Mouse (Mus musculus): ENCODE results near the gene Cyth1. TPM values are rescaled to one million over a fixed set of nuclear protein-coding genes. Genes with fewer than 3 reads are reported as not detected.
A peak's percentile ranks its signal among the peaks of the same experiment; 100 is the strongest.

Cyth1 gene
- polyA plus RNA-seq, 1 experiment from 2014 or later = 30.7 TPM

- no peak for ATAC-seq
- no peak overlapping the region for H3K4me2 ChIP-seq (replicated peaks)
- peaks cover 4% of the 10 kb centered on the region for H3K4me1 ChIP-seq (replicated peaks)
- H3K27ac ChIP-seq = no peak overlapping the region
- H3K36me3 ChIP-seq = no peaks in the 10 kb centered on the region
- H3K27me3 ChIP-seq = no peaks in the 10 kb centered on the region
- no peak overlapping the region for H3K4me3 ChIP-seq (replicated peaks)
- H3K9ac ChIP-seq (replicated peaks) = no peak overlapping the region
- 80% methylated on average over 3 of the region's 3 CpGs for WGBS
- H3K9me3 ChIP-seq = no peaks in the 10 kb centered on the region
These were observed 14.5 kb downstream of the Cyth1 start for GRCm38 (mm10) chr11:118233924-118234323.

GRCm38 (mm10) chr11:118232314-118232831 is 16.0 kb downstream of the Cyth1 start:
- Histone ChIP-seq H3K9me3 (no peaks in the 10 kb centered on the region), H3K4me2 (replicated peaks) (no peak overlapping the region), H3K9ac (replicated peaks) (no peak overlapping the region), H3K4me3 (replicated peaks) (no peak overlapping the region), H3K27me3 (no peaks in the 10 kb centered on the region), H3K4me1 (replicated peaks) (peaks cover 4% of the 10 kb centered on the region; the same call in 1 of the 2 replicates), H3K27ac (no peak overlapping the region), H3K36me3 (no peaks in the 10 kb centered on the region)
- 36% methylated on average over 7 of the region's 7 CpGs for WGBS
- 0 out of 2 replicates have a peak, but pooled peaks have one; percentile 40 for ATAC-seq

DNA sequence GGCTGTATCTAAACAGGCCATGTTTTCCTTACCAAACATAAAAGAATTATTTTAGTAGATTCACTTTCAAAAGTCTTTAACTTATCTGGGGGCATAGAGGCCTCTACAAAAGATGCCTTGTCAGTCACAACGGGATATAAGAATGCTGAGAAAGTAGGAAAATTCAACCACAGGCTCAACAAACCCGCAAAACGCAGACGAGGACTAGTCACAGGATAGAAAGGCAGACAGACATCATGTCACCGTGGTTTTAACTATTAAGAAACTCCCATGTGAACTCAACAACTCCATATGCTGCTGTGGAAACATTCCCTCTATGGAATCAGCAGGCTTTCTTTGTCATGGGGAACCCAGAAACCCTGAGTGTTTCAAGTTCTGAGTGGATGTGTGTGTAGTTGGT is 18.5 kb downstream of the Cyth1 start:
- H3K9ac ChIP-seq (replicated peaks) = no peak overlapping the region

GRCm38 (mm10) chr11:118227650-118228049 is 20.7 kb downstream of the Cyth1 start:
- Histone ChIP-seq H3K4me1 (replicated peaks) (peaks cover 9% of the 10 kb centered on the region), H3K9me3 (no peaks in the 10 kb centered on the region), H3K9ac (replicated peaks) (no peak overlapping the region), H3K27ac (no peak overlapping the region), H3K4me3 (replicated peaks) (no peak overlapping the region), H3K4me2 (replicated peaks) (no peak overlapping the region), H3K27me3 (no peaks in the 10 kb centered on the region), H3K36me3 (no peaks in the 10 kb centered on the region)
- ATAC-seq = no peak
- WGBS = 85% methylated on average over 7 of the region's 7 CpGs

More for the DNA sequence above, 18.5 kb downstream of the Cyth1 start:
- Histone ChIP-seq H3K27me3 (no peaks in the 10 kb centered on the region), H3K27ac (no peak overlapping the region), H3K4me3 (replicated peaks) (no peak overlapping the region), H3K4me2 (replicated peaks) (no peak overlapping the region), H3K36me3 (no peaks in the 10 kb centered on the region), H3K4me1 (replicated peaks) (peaks cover 10% of the 10 kb centered on the region), H3K9me3 (no peaks in the 10 kb centered on the region)
- WGBS = 87% methylated on average over 5 of the region's 5 CpGs
- ATAC-seq = no peak

GRCm38 (mm10) chr11:118226850-118227249 is 21.5 kb downstream of the Cyth1 start:
- 91% methylated on average over 7 of the region's 7 CpGs for WGBS
- peaks cover 6% of the 10 kb centered on the region for H3K4me1 ChIP-seq (replicated peaks)
- no peak for ATAC-seq
- H3K4me3 ChIP-seq (replicated peaks) = no peak overlapping the region
- no peaks in the 10 kb centered on the region for H3K36me3 ChIP-seq
- H3K9ac ChIP-seq (replicated peaks) = no peak overlapping the region
- H3K4me2 ChIP-seq (replicated peaks) = no peak overlapping the region
- H3K27me3 ChIP-seq = no peaks in the 10 kb centered on the region
- no peak overlapping the region for H3K27ac ChIP-seq
- H3K9me3 ChIP-seq = no peaks in the 10 kb centered on the region

DNA sequence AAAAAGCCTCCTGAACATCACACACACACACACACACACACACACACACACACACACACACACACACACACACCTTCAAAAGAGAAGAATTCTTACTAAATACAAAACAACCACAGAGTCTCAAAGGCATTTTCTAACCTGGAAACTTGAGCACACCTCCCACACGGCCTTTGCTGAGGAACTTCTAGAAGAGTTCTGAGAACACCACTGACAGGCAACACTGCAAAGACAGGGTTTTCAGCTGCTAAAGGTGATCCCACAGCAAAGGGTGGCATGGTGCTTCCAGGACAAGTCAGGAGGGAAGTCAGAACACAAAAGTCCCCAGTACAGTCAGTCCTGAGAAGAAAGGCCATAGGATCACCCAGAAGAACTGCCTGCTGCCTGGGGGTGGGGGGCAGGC is 22.5 kb downstream of the Cyth1 start:
- Histone ChIP-seq H3K27ac (no peak overlapping the region), H3K4me3 (replicated peaks) (no peak overlapping the region), H3K9me3 (no peaks in the 10 kb centered on the region), H3K36me3 (no peaks in the 10 kb centered on the region), H3K4me2 (replicated peaks) (no peak overlapping the region), H3K27me3 (no peaks in the 10 kb centered on the region), H3K9ac (replicated peaks) (no peak overlapping the region), H3K4me1 (replicated peaks) (peaks cover 6% of the 10 kb centered on the region)
- 71% methylated on average over 1 of the region's 1 CpGs for WGBS
- ATAC-seq = no peak

GRCm38 (mm10) chr11:118225056-118225836 is 23.1 kb downstream of the Cyth1 start:
- Histone ChIP-seq H3K9me3 (no peaks in the 10 kb centered on the region), H3K27me3 (no peaks in the 10 kb centered on the region), H3K4me2 (replicated peaks) (no peak overlapping the region), H3K4me3 (replicated peaks) (no peak overlapping the region), H3K36me3 (no peaks in the 10 kb centered on the region), H3K9ac (replicated peaks) (no peak overlapping the region), H3K27ac (peak overlapping the region; percentile 25; the same call in 1 of the 2 replicates), H3K4me1 (replicated peaks) (peaks cover 6% of the 10 kb centered on the region)
- WGBS = 69% methylated on average over 12 of the region's 12 CpGs
- ATAC-seq = no peak

DNA sequence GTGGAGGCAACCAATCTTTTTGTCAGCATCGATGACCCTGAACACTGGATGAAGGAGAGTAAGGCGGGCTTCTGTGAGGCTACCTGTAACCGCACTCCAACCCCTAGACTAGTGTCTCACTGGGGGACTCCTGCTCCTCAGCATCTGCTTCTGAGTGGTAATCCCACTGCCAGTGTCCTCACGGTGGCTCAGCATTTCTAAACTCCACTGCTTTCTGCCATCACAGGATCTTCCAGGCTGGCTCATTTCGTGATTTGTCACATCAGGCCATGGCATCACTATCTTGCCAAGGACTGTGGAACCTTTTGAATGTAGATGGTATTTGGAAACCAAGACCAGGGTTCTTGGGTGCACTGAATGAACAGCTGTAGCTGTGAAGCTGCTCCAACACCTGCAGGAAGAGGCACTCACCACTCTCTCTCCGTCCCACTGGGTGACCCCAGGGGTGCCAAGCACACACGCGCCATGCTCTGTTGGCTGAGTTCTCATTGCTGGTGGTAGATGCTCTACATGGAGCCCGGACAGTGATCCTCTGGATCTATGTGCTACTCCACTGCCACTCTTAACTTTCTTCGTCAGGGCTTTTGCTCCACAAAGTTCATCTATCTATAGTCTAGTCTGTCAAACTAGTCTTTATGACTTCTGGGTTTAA is 24.9 kb downstream of the Cyth1 start:
- Histone ChIP-seq H3K27me3 (no peaks in the 10 kb centered on the region), H3K9ac (replicated peaks) (no peak overlapping the region), H3K27ac (no peak overlapping the region), H3K4me3 (replicated peaks) (no peak overlapping the region), H3K9me3 (no peaks in the 10 kb centered on the region), H3K36me3 (no peaks in the 10 kb centered on the region), H3K4me2 (replicated peaks) (no peak overlapping the region), H3K4me1 (replicated peaks) (peaks cover 6% of the 10 kb centered on the region)
- no peak for ATAC-seq
- WGBS = 89% methylated on average over 10 of the region's 10 CpGs

GRCm38 (mm10) chr11:118222917-118223316 is 25.5 kb downstream of the Cyth1 start:
- Histone ChIP-seq H3K27ac (no peak overlapping the region), H3K27me3 (no peaks in the 10 kb centered on the region), H3K4me2 (replicated peaks) (no peak overlapping the region), H3K9me3 (no peaks in the 10 kb centered on the region), H3K4me3 (replicated peaks) (no peak overlapping the region), H3K9ac (replicated peaks) (no peak overlapping the region), H3K4me1 (replicated peaks) (peaks cover 6% of the 10 kb centered on the region), H3K36me3 (no peaks in the 10 kb centered on the region)
- 88% methylated on average over 5 of the region's 5 CpGs for WGBS
- no peak for ATAC-seq

DNA sequence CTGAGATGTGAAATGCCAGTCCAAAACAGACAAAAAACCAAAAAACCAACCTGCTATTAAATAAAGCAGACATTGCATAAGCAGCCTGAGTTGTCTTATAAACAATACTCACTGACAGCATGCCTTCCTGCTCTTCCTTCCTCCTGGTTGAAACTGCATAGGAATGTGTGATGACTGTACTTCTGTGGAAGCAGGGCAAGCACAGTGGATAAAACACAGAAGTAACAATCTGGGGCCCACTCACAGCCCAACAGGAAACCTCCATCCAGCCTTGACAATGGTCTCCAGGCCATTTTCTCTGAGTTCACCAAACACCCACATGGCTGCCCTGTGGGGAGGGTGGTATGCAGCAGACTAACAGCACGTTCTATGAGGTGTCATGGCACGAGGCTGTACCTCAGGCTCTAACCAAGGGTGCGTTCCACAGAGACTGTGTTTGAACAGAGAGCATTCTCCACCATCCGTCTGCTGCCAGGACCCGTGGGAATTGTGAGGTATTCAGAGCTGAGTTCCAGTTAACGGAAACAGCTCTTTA is 26.0 kb downstream of the Cyth1 start:
- no peak overlapping the region for H3K9ac ChIP-seq (replicated peaks)
- no peaks in the 10 kb centered on the region for H3K27me3 ChIP-seq
- H3K9me3 ChIP-seq = no peaks in the 10 kb centered on the region
- H3K4me2 ChIP-seq (replicated peaks) = no peak overlapping the region
- no peak overlapping the region for H3K4me3 ChIP-seq (replicated peaks)
- ATAC-seq = no peak
- H3K27ac ChIP-seq = no peak overlapping the region
- H3K36me3 ChIP-seq = no peaks in the 10 kb centered on the region
- WGBS = 72% methylated on average over 6 of the region's 6 CpGs
- peaks cover 6% of the 10 kb centered on the region for H3K4me1 ChIP-seq (replicated peaks)

- H3K36me3 ChIP-seq = no peaks in the 10 kb centered on the region
- no peak overlapping the region for H3K4me3 ChIP-seq (replicated peaks)
- H3K27ac ChIP-seq = no peak overlapping the region
- no peak overlapping the region for H3K4me2 ChIP-seq (replicated peaks)
- no peaks in the 10 kb centered on the region for H3K27me3 ChIP-seq
- H3K9me3 ChIP-seq = no peaks in the 10 kb centered on the region
- H3K4me1 ChIP-seq (replicated peaks) = peaks cover 6% of the 10 kb centered on the region
- H3K9ac ChIP-seq (replicated peaks) = no peak overlapping the region
- WGBS = 22% methylated on average over 7 of the region's 7 CpGs
- ATAC-seq = no peak
These were observed 27.7 kb downstream of the Cyth1 start for GRCm38 (mm10) chr11:118220561-118221262.

GRCm38 (mm10) chr11:118219066-118219465 is 29.3 kb downstream of the Cyth1 start:
- Histone ChIP-seq H3K4me1 (replicated peaks) (no peaks in the 10 kb centered on the region), H3K27ac (no peak overlapping the region), H3K4me3 (replicated peaks) (no peak overlapping the region), H3K9me3 (no peaks in the 10 kb centered on the region), H3K4me2 (replicated peaks) (no peak overlapping the region), H3K27me3 (no peaks in the 10 kb centered on the region), H3K9ac (replicated peaks) (no peak overlapping the region), H3K36me3 (no peaks in the 10 kb centered on the region)
- no peak for ATAC-seq
- 93% methylated on average over 4 of the region's 4 CpGs for WGBS

Measured in midbrain, embryonic 13.5 days (tissue).